Mouse (Mus musculus) layer of hippocampus, postnatal 36 days (tissue): ENCODE measurements at regions not wholly inside any gene's neighbourhood (a gene's known extent, or its start where the extent isn't known, plus 50 kb on each side); places are given as distances from the start of the nearest gene placed in this dataset.

Experiments used
- DNase-seq, 2 experiments: peaks; one replicate each; pipeline ENCODE4 v3.0.0; 2022

DNA sequence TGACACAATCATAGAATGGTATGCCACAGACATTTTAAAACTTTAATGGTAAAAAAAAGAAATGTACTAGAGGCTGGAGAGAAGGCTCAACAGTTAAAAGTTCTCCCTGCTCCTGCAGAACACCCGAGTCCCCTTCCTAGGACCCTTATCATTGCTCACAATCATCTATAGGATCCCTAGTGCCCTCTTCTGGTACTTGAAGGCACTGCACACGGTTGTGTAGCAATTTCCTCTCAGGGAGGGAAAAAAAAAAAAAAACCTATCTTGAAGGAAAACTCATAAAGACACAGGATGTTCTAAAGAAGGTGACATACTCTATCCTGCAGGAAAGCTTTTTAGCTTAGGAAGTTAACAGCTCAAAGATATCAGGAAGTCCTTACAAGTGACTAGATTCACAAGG, 154.4 kb upstream of the Lmcd1 start:
- no peak for DNase-seq

DNA sequence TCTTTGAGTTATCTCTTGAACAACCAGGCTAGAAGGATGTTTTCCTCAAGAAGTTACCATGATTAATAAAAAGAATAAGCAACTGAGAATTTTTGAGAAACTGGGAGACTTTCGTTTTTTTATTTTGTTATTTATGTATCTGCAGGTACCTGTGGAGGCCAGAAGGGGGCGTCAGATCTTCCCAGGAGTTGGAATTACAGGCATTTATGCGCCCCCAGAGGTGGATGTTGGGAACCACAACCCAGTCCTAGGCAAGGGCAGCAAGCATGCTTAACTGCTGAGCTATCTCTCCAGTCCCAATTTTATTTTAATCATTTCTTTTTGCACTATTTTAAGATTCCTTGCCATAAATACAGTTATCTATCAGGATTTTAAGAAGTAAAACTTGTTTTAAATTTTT, 140.0 kb upstream of the Lmcd1 start:
- DNase-seq, result no peak

DNA sequence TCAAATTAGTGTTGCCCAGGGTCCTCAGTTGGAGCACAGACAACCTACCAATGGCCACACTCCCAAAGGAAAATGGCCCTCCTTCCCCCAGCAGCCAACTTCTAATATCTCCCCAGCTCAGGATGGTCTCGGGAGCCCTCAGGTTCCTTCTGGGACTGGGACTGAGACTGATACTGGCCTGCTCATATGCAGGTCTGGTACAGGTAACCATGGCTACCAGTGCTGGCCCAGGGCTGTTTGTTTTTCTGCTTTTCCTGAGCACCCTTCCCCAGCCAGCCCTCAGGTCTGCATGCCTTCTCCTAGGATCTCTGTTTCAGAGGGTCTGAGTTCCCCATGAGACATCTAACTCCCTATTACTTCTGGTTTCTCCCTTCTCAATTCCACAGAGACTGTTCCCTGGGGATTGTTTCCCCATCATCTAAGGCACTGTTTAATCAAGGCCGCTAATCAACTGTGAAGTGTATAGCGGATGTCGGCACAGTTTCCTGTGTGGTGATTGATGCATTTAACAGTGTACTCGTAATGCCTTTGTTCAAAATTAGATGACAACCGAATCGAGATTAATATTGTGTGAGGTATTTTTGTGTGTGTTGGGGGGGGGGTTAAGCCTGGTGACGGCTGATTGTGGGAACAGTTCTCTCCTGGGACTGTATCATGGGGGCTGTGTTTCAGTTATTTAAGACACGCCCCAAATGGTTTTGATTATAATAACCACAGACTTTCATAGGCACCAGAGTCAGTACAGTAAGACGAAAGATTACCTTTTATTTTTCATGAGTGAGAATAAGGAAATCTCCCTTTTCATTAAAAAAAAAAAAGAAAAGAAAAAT, 120.8 kb upstream of the Lmcd1 start:
- no peak for DNase-seq

DNA sequence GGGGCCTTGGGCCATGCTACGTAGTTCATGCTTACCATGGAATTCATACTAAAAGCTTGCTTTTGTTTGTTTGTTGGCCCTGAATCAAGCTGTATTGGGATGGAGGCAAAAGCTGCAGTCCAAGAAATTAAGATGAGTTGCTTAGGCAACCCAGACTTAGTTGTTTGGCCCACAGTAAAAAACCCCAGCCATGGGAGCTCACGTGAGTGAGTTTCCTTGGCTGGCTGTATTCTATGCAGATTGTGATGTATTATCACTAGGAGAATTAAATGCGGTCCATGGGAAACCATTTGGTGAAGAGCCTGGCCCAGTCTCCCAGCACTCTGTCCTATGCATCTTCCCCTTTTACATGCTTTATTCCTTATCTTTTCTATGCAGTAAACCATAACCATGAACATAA, 106.1 kb upstream of the Lmcd1 start:
- no peak for DNase-seq

DNA sequence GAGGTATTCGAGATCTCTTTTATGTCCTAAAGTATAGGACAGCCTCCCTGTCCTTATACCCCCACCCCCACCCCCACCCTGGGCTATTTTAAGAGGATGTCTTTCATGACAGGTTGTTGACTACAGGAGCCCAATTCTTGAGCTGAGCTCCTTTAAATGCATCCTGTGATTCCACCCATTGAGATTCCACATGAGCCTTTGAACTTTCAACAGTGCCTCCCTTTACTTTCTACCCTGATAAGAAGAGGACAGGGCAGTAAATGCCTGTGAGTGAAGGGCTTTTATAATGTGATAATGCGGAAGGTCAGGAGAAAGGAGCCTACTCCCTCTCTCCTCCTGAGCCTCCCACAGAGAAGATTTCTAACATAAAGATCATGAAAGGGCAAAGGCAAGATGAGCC, 97.2 kb upstream of the Lmcd1 start:
- DNase-seq, result no peak

DNA sequence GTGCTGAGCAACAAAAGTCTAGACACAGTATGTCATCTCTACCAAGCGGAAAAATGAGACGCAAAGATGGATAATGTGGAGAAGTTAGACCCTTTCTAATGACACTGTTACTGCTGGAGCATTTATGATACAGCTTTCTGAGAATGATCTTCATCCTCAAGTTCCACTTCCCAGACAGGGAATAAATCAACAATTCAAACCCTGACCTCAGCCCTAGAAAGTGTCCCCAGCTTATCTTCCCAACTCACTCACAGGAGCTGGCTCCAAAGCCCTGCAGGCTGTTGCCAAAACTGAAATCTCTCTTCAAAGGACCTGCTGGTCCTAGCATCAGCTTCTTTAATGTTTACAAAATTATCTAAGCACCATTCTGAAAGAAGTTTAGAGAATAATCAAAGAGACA, 85.9 kb upstream of the Lmcd1 start:
- DNase-seq, result no peak

DNA sequence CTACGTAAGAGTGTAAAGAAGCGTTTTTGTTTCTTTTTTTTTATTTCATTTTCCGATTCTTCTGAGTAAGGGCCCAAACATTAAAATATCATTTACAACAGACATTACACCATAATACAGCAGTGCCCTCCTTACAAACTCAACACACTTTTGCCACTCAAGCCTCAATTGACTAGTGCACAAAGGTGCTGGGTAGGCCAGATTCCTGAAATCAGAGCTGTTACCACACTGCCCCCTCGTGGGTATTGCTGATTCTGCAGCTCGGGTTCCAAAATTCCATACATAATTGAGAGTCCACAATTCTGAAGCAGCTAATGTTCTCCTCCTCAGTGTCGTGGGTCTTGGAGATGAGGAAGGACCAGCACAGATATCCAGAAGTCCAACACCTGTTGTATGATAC, 82.5 kb upstream of the Lmcd1 start:
- DNase-seq, result peak; percentile 68 to 78

DNA sequence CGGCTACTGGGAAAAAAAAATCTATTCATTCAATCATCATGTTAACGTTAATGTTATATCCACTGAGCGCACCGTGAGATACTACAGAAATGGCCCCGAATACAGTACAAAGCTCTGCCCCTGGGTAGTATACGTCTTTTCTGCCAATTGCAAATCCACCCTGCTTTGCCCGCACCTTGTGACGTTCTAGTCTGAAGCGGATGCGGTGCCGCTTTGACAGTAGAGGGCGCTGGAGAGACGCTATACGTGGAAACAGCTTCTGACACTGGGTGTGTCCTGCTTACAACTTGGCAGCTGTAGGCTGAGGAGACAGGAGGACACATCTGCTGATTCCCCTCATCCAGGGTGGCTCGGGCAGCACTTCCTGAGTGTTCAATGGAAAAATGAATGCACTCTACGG, 76.1 kb upstream of the Lmcd1 start:
- peak; percentile 81 to 83 for DNase-seq

DNA sequence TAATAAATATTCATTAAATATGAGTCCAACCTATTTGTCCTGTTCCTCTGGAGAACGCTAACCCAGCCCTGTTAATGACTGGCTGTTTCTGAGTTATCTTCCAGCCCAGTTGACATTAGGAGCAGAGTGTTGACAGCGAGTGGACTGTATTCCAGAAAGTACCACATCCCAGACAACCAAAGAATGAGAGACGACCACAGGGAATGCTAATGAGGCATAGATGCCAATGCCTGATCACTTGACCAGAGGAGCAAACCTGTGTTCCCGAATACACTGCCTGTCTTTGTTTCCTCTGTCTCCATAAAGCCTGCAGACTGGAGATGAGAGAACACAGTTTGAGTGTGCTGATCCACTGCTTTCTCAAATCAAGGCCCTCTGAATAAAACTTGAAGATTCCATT, 74.3 kb upstream of the Lmcd1 start:
- no peak for DNase-seq

DNA sequence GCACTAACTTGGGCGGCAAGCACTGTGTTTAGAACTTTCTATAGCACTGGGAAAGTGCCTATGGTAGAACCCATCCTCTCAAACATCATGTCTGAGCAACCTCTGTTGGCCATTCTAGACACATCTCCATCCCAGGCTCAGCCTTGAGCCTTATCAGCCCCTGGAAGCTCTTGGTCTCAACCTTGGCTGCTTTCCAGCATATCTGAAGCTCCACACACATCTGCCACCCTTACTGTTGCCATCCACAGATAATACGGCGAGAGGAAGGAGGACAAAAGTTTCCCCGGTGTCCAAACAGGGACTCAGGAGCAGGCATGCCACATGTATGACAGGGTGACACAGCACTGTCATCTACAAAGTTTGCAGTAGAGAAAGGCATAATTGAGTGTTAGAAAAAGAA, 71.4 kb upstream of the Lmcd1 start:
- DNase-seq, result no peak

DNA sequence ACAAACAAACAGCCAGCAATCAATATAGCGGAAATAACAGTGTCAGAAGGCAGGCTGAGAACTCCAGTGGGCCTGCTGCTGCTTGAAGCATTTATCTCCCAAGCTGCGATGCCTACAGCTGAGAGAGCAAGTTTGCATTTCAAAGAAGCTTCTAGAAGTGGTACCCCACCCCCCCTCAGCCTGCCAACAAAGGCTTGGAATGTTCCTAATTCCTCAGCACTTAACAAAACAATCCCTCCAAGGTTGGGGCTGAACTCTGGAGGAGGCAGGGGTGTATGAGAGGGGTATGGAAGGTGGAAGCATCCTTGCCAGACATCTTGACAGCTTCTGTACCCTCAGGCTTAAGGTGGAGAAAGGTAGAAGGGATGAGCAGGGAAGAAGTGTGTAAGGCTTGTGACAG, 70.2 kb upstream of the Lmcd1 start:
- no peak for DNase-seq

DNA sequence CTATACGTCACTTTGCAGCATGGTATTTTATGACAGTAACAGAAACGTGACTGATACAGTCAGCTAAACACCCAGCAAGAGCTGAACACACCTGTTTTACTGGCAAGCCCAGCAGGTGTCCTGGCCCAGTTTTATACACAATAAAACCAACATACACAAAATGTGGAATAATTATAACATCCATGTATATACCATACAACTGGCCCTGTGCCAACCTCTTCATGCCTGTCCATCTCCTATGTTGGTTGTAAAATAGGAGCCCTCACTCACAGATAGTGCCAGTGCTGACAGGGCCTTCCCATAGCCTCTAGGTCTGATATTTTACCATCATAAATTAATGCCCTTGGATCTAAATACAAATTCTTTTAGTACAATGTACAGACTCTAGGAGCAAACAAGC, 68.6 kb upstream of the Lmcd1 start:
- DNase-seq, result no peak

DNA sequence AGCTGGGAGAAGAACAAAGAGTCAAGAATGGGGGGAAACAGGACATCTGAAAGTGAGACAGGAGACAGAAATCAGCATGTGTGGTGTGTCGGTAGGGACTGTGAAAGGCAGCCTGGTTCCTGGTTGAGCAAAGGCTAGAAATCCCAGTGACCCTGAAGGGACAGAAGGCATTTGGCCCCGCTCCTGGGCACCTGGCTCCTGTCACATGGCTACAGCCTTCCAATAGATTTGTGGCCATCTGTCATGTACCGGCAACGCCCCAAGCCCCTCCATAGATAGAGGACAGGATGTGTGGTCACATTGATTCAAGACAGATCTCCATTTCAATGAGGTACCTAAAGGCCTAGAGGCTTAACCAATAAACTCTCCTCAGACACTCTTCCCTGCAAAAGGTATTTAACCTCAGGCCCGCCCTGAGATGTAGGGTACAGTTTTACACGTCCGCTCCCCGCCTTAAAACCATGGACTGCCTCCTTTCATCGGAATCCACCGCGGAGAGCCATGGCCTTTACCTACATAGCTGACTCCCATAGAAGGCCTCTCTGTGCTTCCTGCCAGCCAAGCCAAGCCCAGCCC, 68.0 kb upstream of the Lmcd1 start:
- no peak for DNase-seq

DNA sequence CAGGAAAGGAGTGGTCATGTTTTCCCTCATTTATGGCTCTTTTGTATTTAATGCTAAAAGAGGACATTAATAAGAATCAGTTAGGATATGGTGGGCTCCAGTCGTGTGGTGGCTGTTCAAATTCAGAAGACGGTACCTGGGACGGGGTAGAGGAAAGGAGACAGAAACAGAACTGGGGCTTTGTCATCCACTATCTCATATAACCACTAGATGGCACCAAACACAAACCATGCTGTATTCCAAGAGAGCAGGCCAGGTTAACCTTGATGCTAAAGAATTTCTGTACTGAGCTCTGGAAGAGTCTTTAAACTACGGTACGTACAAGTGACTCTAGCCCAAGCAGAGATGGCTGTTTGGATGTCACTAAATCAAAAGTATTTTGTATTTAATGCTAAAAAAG, 66.3 kb upstream of the Lmcd1 start:
- no peak for DNase-seq

DNA sequence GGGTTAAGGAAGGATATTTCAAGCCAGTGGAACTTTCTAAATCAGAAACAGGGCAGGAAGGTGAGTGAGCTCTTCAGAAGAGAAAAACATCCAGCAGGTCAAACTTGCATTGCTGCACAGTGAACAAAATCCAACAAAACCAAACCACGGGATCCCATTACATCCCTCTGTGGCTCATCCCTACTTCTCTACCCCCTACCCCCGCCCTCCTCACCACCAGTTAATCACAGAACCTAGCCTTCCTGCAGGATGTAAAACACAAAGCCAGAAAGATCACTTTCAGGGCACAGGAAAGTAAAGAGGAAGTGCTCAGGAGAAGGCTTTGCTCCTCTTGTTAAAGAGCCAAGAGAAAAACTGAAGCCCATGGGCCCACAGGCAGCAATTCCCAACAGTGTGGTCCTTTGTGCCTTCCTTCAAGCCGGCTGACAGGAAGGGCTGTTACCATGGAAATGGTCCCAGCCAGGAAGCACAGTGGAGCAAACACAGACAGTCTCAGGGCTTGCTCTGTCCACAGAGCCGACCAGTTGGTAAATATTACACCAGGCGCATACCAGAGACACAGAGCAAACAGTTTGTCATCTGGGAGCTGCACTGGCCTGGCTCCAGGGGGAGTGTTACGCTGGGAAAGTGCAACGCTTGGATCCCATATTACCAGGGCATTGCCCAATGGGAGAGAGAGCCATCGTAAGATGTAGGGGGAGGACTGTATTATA, 63.2 kb upstream of the Lmcd1 start:
- no peak for DNase-seq

DNA sequence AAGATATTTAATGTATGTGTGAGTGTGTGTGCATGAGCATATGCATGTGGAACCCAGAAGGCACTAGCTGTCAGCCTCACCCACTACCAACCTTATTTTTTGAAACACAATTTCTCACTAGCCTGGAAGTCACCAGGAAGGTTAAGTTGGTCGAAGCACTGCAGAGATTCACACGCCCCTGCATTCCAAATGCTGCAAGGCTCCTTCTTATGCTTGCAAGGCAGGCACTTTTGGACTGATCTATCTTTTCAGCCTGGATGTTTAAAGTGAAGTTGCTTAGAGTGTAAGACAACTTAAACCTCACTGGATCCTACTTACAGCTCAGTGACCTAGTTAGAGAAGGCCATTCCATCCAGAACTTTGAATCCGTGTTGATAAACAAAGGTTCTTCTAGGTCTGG, 56.7 kb upstream of the Lmcd1 start:
- DNase-seq, result no peak

DNA sequence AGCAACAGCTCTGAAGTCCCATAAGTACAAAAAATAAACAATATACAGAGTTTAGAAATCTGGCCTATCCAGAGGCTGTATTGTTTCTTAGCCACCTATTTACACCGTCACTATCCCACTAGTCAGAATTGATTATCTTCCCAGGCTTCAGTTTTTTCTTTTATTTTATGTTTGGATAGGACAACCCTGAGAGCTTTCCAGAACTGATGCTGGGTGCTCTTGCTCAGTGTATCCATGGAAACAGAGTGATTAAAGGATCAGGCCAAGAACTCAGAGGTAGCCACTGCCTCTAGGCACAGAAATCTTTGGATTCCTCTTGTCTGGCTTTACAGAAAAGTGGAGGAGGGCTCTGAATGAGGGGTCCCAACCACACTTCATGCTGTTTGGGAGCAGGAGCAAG, 55.3 kb upstream of the Lmcd1 start:
- DNase-seq, result no peak

DNA sequence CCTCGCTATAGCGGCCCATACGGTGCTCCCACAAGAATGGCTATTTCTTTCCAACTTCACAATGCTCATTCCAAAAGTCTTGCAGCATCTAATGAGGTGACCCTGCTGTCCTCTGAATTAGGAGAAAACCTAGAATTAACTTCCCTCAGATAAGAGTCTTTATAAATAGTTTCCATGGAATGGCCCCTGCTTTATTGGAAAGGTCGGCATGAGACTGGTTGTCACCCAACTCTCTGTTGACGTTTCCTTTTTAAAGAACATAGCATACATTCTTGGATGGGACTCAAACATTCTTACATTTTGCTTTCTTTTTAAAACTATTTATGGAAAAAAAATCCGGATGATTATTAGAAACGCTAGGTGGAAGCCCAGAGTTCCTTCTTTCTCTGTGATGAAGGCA, 53.9 kb upstream of the Lmcd1 start:
- DNase-seq, result no peak

DNA sequence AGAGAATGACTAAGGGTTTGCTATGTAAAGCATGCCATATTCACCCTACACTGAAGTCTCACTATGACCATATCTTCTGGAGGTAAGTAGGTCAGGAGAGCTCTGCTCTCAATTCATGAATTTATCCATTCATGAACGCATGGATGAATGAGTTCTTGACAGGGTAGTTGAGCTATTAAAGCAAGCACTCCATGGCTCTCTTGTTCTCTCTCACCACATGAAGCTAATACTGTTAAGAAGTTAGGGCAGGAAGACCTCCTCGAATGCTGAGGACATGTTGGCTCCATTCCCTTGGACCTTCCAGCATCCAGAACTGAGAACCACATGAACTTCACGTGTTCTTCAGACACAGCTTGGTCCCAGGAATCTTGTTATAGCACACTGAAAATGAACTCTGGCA, 53.4 kb upstream of the Lmcd1 start:
- no peak for DNase-seq

DNA sequence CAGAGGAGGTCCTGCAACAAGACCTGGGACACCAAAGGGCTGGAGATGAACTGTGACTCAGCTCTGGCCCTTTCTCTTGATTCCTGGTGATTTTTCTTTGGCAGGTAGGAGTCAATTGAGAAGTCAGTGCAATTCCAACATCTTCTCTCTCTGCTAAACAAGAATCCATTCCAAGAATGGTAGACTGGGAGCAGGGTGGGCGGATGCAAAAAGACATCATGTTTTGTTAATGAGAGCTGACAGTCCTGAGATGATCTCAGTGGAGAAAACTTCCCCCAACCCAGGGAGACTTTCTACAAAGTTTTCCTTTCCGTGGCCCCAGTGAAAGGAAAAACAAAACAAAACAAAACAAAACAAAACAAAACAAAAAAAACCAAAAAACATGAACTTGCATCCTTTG, 52.2 kb upstream of the Lmcd1 start:
- DNase-seq, result no peak

DNA sequence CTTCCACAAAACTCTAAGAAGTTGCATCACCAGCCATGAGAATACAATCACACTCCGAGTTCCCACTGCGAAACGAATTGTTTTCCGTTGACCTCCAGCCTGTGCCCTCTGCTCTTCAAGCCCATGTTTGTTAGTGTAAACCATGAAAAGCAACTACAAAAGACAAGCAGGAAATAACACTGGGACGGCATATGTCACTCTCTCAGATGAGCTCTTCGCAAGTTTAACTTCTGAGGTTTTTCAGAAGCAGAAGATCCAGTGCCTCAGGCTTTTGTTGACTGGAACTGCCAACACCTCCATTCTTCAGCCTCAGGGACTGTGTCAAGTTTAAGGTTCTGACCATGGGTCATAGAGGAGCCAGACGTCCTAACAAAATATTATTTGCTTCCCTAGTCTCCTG, 50.2 kb upstream of the Lmcd1 start:
- DNase-seq, result no peak
